Mouse (Mus musculus): Measurements from ENCODE around the gene Ccdc180. TPM values are rescaled to one million over a fixed set of nuclear protein-coding genes. Genes with fewer than 3 reads are reported as not detected.

The Ccdc180 gene
- polyA plus RNA-seq, 1 experiment from 2014 or later = 0.21 TPM

DNA sequence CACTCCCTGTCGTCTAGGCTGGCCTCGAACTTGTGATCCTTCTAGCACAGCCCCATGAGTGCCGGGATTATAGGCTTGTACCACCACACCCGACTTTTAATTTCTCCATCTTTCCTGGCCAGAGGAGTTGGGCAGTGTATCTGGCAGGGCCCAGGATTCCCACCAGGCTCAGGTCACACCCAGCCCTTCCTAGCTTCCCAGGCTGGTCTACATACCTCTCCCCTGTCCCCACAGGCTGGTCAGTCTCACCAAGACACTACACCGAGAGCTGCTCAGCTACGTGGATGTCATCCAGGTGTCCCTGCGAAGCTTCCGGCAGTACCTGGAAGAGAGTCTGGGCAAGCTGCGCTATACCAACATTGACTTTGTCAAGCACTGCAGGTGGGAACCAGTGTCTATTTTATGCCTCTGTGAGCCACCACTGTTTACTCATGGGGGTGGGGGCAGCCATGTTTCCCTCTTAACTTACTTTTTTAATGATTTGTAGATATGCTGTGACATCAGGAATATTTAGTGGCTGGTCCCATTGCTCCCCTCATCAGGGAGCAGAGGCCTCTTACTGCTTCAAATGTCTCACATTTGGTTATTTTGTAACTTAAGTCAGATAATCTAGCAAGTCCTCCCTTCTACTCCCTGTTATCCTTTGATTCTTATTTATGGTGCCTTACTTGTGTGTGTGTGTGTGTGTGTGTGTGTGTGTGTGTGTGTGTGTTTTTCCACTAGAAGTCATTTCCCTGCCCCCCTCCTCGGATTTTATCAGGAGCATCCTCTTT, 31.7 kb downstream of the Ccdc180 start:
- Histone ChIP-seq H3K36me3 (ENCODE audit: control insufficient read depth, insufficient read depth, low read length) (no peaks in the 10 kb centered on the region), H3K4me2 (no peak overlapping the region), H3K9me3 (replicated peaks; ENCODE audit: control insufficient read depth, low read length) (no peaks in the 10 kb centered on the region), H3K4me1 (ENCODE audit: control insufficient read depth, insufficient read depth, low read length) (no peaks in the 10 kb centered on the region), H3K4me3 (ENCODE audit: low read depth, low read length) (no peak overlapping the region), H3K27ac (ENCODE audit: low read depth, low read length) (no peak overlapping the region), H3K27me3 (ENCODE audit: control insufficient read depth, insufficient read depth, low read length) (no peaks in the 10 kb centered on the region), H3K9ac (ENCODE audit: low read depth, low read length) (no peak overlapping the region)
- 83% methylated on average over 10 of the region's 10 CpGs for WGBS (ENCODE audit: insufficient replicate concordance)
- no peak for ATAC-seq (replicated peaks; ENCODE audit: insufficient number of reproducible peaks, low FRiP score, low TSS enrichment)

GRCm38 (mm10) chr4:45924011-45924410, 33.9 kb downstream of the Ccdc180 start:
- Histone ChIP-seq H3K9ac (ENCODE audit: low read depth, low read length) (no peak overlapping the region), H3K36me3 (ENCODE audit: control insufficient read depth, insufficient read depth, low read length) (no peaks in the 10 kb centered on the region), H3K27me3 (ENCODE audit: control insufficient read depth, insufficient read depth, low read length) (no peaks in the 10 kb centered on the region), H3K4me2 (no peak overlapping the region), H3K4me1 (ENCODE audit: control insufficient read depth, insufficient read depth, low read length) (no peaks in the 10 kb centered on the region), H3K27ac (ENCODE audit: low read depth, low read length) (no peak overlapping the region), H3K9me3 (replicated peaks; ENCODE audit: control insufficient read depth, low read length) (no peaks in the 10 kb centered on the region), H3K4me3 (ENCODE audit: low read depth, low read length) (no peak overlapping the region)
- ATAC-seq (replicated peaks; ENCODE audit: insufficient number of reproducible peaks, low FRiP score, low TSS enrichment) = no peak
- WGBS (ENCODE audit: insufficient replicate concordance) = 78% methylated on average over 4 of the region's 4 CpGs

- Histone ChIP-seq H3K27me3 (ENCODE audit: control insufficient read depth, insufficient read depth, low read length) (no peaks in the 10 kb centered on the region), H3K4me2 (no peak overlapping the region), H3K27ac (ENCODE audit: low read depth, low read length) (no peak overlapping the region), H3K4me1 (ENCODE audit: control insufficient read depth, insufficient read depth, low read length) (no peaks in the 10 kb centered on the region), H3K9ac (ENCODE audit: low read depth, low read length) (no peak overlapping the region), H3K9me3 (replicated peaks; ENCODE audit: control insufficient read depth, low read length) (no peaks in the 10 kb centered on the region), H3K36me3 (ENCODE audit: control insufficient read depth, insufficient read depth, low read length) (no peaks in the 10 kb centered on the region), H3K4me3 (ENCODE audit: low read depth, low read length) (no peak overlapping the region)
- no peak for ATAC-seq (replicated peaks; ENCODE audit: insufficient number of reproducible peaks, low FRiP score, low TSS enrichment)
- 76% methylated on average over 4 of the region's 4 CpGs for WGBS (ENCODE audit: insufficient replicate concordance)
These were observed 38.5 kb downstream of the Ccdc180 start for GRCm38 (mm10) chr4:45928561-45928960.

DNA sequence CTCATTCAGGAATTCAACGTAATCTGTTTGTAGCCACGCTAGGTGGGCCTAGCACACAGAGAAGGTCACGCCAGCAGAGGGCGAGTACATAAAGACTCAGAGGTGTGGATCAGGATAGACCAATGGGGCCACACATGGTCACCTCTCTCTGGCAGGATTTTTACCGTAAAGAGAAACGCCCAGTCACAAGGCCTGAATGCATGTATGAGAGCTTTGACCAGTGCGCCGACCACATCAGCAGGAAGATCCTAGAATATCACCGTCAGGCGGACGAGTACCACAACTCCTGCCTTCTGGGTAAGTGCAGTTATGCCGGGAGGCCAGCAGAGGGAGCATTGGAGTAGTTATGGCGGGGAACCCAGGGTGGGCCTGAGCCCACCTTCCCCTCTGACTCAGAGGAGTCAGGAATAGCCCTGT, 51.5 kb downstream of the Ccdc180 start:
- 23% methylated on average over 13 of the region's 13 CpGs for WGBS (ENCODE audit: insufficient replicate concordance)
- Histone ChIP-seq H3K4me3 (ENCODE audit: low read depth, low read length) (no peak overlapping the region), H3K36me3 (ENCODE audit: control insufficient read depth, insufficient read depth, low read length) (no peaks in the 10 kb centered on the region), H3K27me3 (ENCODE audit: control insufficient read depth, insufficient read depth, low read length) (no peaks in the 10 kb centered on the region), H3K4me1 (ENCODE audit: control insufficient read depth, insufficient read depth, low read length) (no peaks in the 10 kb centered on the region), H3K27ac (ENCODE audit: low read depth, low read length) (no peak overlapping the region), H3K4me2 (peak overlapping the region; percentile 42; the same call in 1 of the 2 replicates), H3K9ac (ENCODE audit: low read depth, low read length) (no peak overlapping the region), H3K9me3 (replicated peaks; ENCODE audit: control insufficient read depth, low read length) (no peaks in the 10 kb centered on the region)
- no peak for ATAC-seq (replicated peaks; ENCODE audit: insufficient number of reproducible peaks, low FRiP score, low TSS enrichment)

GRCm38 (mm10) chr4:45947729-45948128, 57.6 kb downstream of the Ccdc180 start:
- no peaks in the 10 kb centered on the region for H3K36me3 ChIP-seq (ENCODE audit: control insufficient read depth, insufficient read depth, low read length)
- no peak for ATAC-seq (replicated peaks; ENCODE audit: insufficient number of reproducible peaks, low FRiP score, low TSS enrichment)
- 75% methylated on average over 8 of the region's 8 CpGs for WGBS (ENCODE audit: insufficient replicate concordance)
- H3K9ac ChIP-seq (ENCODE audit: low read depth, low read length) = no peak overlapping the region
- no peak overlapping the region for H3K27ac ChIP-seq (ENCODE audit: low read depth, low read length)
- H3K4me2 ChIP-seq = no peak overlapping the region
- H3K9me3 ChIP-seq (replicated peaks; ENCODE audit: control insufficient read depth, low read length) = no peaks in the 10 kb centered on the region
- H3K4me3 ChIP-seq (ENCODE audit: low read depth, low read length) = no peak overlapping the region
- H3K27me3 ChIP-seq (ENCODE audit: control insufficient read depth, insufficient read depth, low read length) = no peaks in the 10 kb centered on the region
- H3K4me1 ChIP-seq (ENCODE audit: control insufficient read depth, insufficient read depth, low read length) = 0 out of 2 replicates have a peak, but pooled peaks cover 2% of the 10 kb centered on the region

GRCm38 (mm10) chr4:45949109-45949848, 59.2 kb downstream of the Ccdc180 start:
- ATAC-seq (replicated peaks; ENCODE audit: insufficient number of reproducible peaks, low FRiP score, low TSS enrichment) = no peak
- 72% methylated on average over 7 of the region's 7 CpGs for WGBS (ENCODE audit: insufficient replicate concordance)

GRCm38 (mm10) chr4:45951830-45952229, 61.7 kb downstream of the Ccdc180 start:
- WGBS (ENCODE audit: insufficient replicate concordance) = 87% methylated on average over 14 of the region's 18 CpGs

More at GRCm38 (mm10) chr4:45949109-45949848, 59.2 kb downstream of the Ccdc180 start:
- Histone ChIP-seq H3K4me1 (ENCODE audit: control insufficient read depth, insufficient read depth, low read length) (0 out of 2 replicates have a peak, but pooled peaks cover 2% of the 10 kb centered on the region), H3K4me2 (no peak overlapping the region), H3K9me3 (replicated peaks; ENCODE audit: control insufficient read depth, low read length) (no peaks in the 10 kb centered on the region), H3K27me3 (ENCODE audit: control insufficient read depth, insufficient read depth, low read length) (no peaks in the 10 kb centered on the region), H3K27ac (ENCODE audit: low read depth, low read length) (no peak overlapping the region), H3K36me3 (ENCODE audit: control insufficient read depth, insufficient read depth, low read length) (no peaks in the 10 kb centered on the region), H3K9ac (ENCODE audit: low read depth, low read length) (no peak overlapping the region), H3K4me3 (ENCODE audit: low read depth, low read length) (no peak overlapping the region)

GRCm38 (mm10) chr4:45953025-45953919, 63.2 kb downstream of the Ccdc180 start:
- Histone ChIP-seq H3K4me1 (ENCODE audit: control insufficient read depth, insufficient read depth, low read length) (0 out of 2 replicates have a peak, but pooled peaks cover 2% of the 10 kb centered on the region), H3K4me2 (no peak overlapping the region), H3K36me3 (ENCODE audit: control insufficient read depth, insufficient read depth, low read length) (no peaks in the 10 kb centered on the region), H3K27ac (ENCODE audit: low read depth, low read length) (no peak overlapping the region), H3K4me3 (ENCODE audit: low read depth, low read length) (no peak overlapping the region), H3K27me3 (ENCODE audit: control insufficient read depth, insufficient read depth, low read length) (no peaks in the 10 kb centered on the region), H3K9me3 (replicated peaks; ENCODE audit: control insufficient read depth, low read length) (no peaks in the 10 kb centered on the region), H3K9ac (ENCODE audit: low read depth, low read length) (no peak overlapping the region)
- no peak for ATAC-seq (replicated peaks; ENCODE audit: insufficient number of reproducible peaks, low FRiP score, low TSS enrichment)
- 81% methylated on average over 23 of the region's 23 CpGs for WGBS (ENCODE audit: insufficient replicate concordance)

More at GRCm38 (mm10) chr4:45951830-45952229, 61.7 kb downstream of the Ccdc180 start:
- ATAC-seq (replicated peaks; ENCODE audit: insufficient number of reproducible peaks, low FRiP score, low TSS enrichment) = no peak
- no peak overlapping the region for H3K9ac ChIP-seq (ENCODE audit: low read depth, low read length)
- H3K4me2 ChIP-seq = no peak overlapping the region
- H3K9me3 ChIP-seq (replicated peaks; ENCODE audit: control insufficient read depth, low read length) = no peaks in the 10 kb centered on the region
- H3K4me1 ChIP-seq (ENCODE audit: control insufficient read depth, insufficient read depth, low read length) = 0 out of 2 replicates have a peak, but pooled peaks cover 2% of the 10 kb centered on the region
- H3K27ac ChIP-seq (ENCODE audit: low read depth, low read length) = no peak overlapping the region
- no peaks in the 10 kb centered on the region for H3K27me3 ChIP-seq (ENCODE audit: control insufficient read depth, insufficient read depth, low read length)
- no peak overlapping the region for H3K4me3 ChIP-seq (ENCODE audit: low read depth, low read length)
- no peaks in the 10 kb centered on the region for H3K36me3 ChIP-seq (ENCODE audit: control insufficient read depth, insufficient read depth, low read length)
